Mouse (Mus musculus): ENCODE results near the gene Gnai3. TPM values are rescaled to one million over a fixed set of nuclear protein-coding genes. Genes with fewer than 3 reads are reported as not detected.

Gnai3 gene
- polyA plus RNA-seq, 1 experiment: 31.0 TPM

- DNase-seq: no peak
- Histone ChIP-seq H3K36me3 (ENCODE audit: control insufficient read depth, insufficient read depth, low read length) (no peaks in the 10 kb centered on the region), H3K27me3 (replicated peaks; ENCODE audit: control insufficient read depth, insufficient read depth, low read length) (no peaks in the 10 kb centered on the region), H3K27ac (ENCODE audit: insufficient read depth, low read depth, low read length) (no peak overlapping the region), H3K4me3 (ENCODE audit: insufficient read depth, low read depth, low read length) (no peak overlapping the region), H3K4me1 (ENCODE audit: control insufficient read depth, insufficient read depth, low read length) (no peaks in the 10 kb centered on the region)
- TF ChIP-seq CTCF (conservative IDR thresholded peaks at IDR 0.05; ENCODE audit: insufficient read depth, insufficient read length, low read depth, low read length) (no peak), POLR2A (IDR thresholded peaks at IDR 0.05; ENCODE audit: low read depth, low read length) (no peak)
- WGBS: 30% methylated on average over 8 of the region's 8 CpGs
Measured at GRCm38 (mm10) chr3:108096226-108096625, 49.7 kb downstream of the Gnai3 start.

- 94% methylated on average over 12 of the region's 12 CpGs for WGBS
- H3K4me1 ChIP-seq (ENCODE audit: control insufficient read depth, insufficient read depth, low read length): no peaks in the 10 kb centered on the region
- H3K36me3 ChIP-seq (ENCODE audit: control insufficient read depth, insufficient read depth, low read length): no peaks in the 10 kb centered on the region
- no peak for DNase-seq
- no peak overlapping the region for H3K27ac ChIP-seq (ENCODE audit: insufficient read depth, low read depth, low read length)
- H3K27me3 ChIP-seq (replicated peaks; ENCODE audit: control insufficient read depth, insufficient read depth, low read length): no peaks in the 10 kb centered on the region
- TF ChIP-seq POLR2A (IDR thresholded peaks at IDR 0.05; ENCODE audit: low read depth, low read length) (no peak), CTCF (conservative IDR thresholded peaks at IDR 0.05; ENCODE audit: insufficient read depth, insufficient read length, low read depth, low read length) (no peak)
- no peak overlapping the region for H3K4me3 ChIP-seq (ENCODE audit: insufficient read depth, low read depth, low read length)
Measured at GRCm38 (mm10) chr3:108094976-108095760, 50.8 kb downstream of the Gnai3 start.

GRCm38 (mm10) chr3:108094146-108094545 is 51.8 kb downstream of the Gnai3 start:
- WGBS: 80% methylated on average over 1 of the region's 1 CpGs
- Histone ChIP-seq H3K4me1 (ENCODE audit: control insufficient read depth, insufficient read depth, low read length) (no peaks in the 10 kb centered on the region), H3K4me3 (ENCODE audit: insufficient read depth, low read depth, low read length) (no peak overlapping the region), H3K36me3 (ENCODE audit: control insufficient read depth, insufficient read depth, low read length) (no peaks in the 10 kb centered on the region), H3K27me3 (replicated peaks; ENCODE audit: control insufficient read depth, insufficient read depth, low read length) (no peaks in the 10 kb centered on the region), H3K27ac (ENCODE audit: insufficient read depth, low read depth, low read length) (no peak overlapping the region)
- no peak for DNase-seq
- TF ChIP-seq CTCF (conservative IDR thresholded peaks at IDR 0.05; ENCODE audit: insufficient read depth, insufficient read length, low read depth, low read length): no peak
- no peak for TF ChIP-seq POLR2A (IDR thresholded peaks at IDR 0.05; ENCODE audit: low read depth, low read length)

- no peak overlapping the region for H3K4me3 ChIP-seq (ENCODE audit: insufficient read depth, low read depth, low read length)
- no peak overlapping the region for H3K27ac ChIP-seq (ENCODE audit: insufficient read depth, low read depth, low read length)
- TF ChIP-seq CTCF (conservative IDR thresholded peaks at IDR 0.05; ENCODE audit: insufficient read depth, insufficient read length, low read depth, low read length) (no peak), POLR2A (IDR thresholded peaks at IDR 0.05; ENCODE audit: low read depth, low read length) (no peak)
- no peak for DNase-seq
- H3K27me3 ChIP-seq (replicated peaks; ENCODE audit: control insufficient read depth, insufficient read depth, low read length): no peaks in the 10 kb centered on the region
- no peaks in the 10 kb centered on the region for H3K4me1 ChIP-seq (ENCODE audit: control insufficient read depth, insufficient read depth, low read length)
- 67% methylated on average over 6 of the region's 6 CpGs for WGBS
- H3K36me3 ChIP-seq (ENCODE audit: control insufficient read depth, insufficient read depth, low read length): no peaks in the 10 kb centered on the region
Measured at GRCm38 (mm10) chr3:108093306-108093705, 52.6 kb downstream of the Gnai3 start.

- no peak for DNase-seq
- Histone ChIP-seq H3K27me3 (replicated peaks; ENCODE audit: control insufficient read depth, insufficient read depth, low read length) (no peaks in the 10 kb centered on the region), H3K27ac (ENCODE audit: insufficient read depth, low read depth, low read length) (no peak within 1 kb of the TSS), H3K4me1 (ENCODE audit: control insufficient read depth, insufficient read depth, low read length) (no peaks in the 10 kb centered on the region), H3K36me3 (ENCODE audit: control insufficient read depth, insufficient read depth, low read length) (no peaks in the 10 kb centered on the region), H3K4me3 (ENCODE audit: insufficient read depth, low read depth, low read length) (no peak within 1 kb of the TSS)
- 80% methylated on average over 15 of the region's 15 CpGs for WGBS
- TF ChIP-seq POLR2A (IDR thresholded peaks at IDR 0.05; ENCODE audit: low read depth, low read length): no peak
- TF ChIP-seq CTCF (conservative IDR thresholded peaks at IDR 0.05; ENCODE audit: insufficient read depth, insufficient read length, low read depth, low read length): no peak
Measured at GRCm38 (mm10) chr3:108092536-108093115, 53.3 kb downstream of the Gnai3 start, which contains the start of gene Gnat2. Gene Gnat2, plus strand, starts transcription at chr3:108092789.

GRCm38 (mm10) chr3:108092030-108092429 is 53.9 kb downstream of the Gnai3 start:
- DNase-seq: no peak
- no peak overlapping the region for H3K4me3 ChIP-seq (ENCODE audit: insufficient read depth, low read depth, low read length)
- no peak for TF ChIP-seq CTCF (conservative IDR thresholded peaks at IDR 0.05; ENCODE audit: insufficient read depth, insufficient read length, low read depth, low read length)
- TF ChIP-seq POLR2A (IDR thresholded peaks at IDR 0.05; ENCODE audit: low read depth, low read length): no peak
- H3K36me3 ChIP-seq (ENCODE audit: control insufficient read depth, insufficient read depth, low read length): no peaks in the 10 kb centered on the region
- WGBS: 79% methylated on average over 6 of the region's 6 CpGs
- H3K27ac ChIP-seq (ENCODE audit: insufficient read depth, low read depth, low read length): no peak overlapping the region
- H3K27me3 ChIP-seq (replicated peaks; ENCODE audit: control insufficient read depth, insufficient read depth, low read length): no peaks in the 10 kb centered on the region
- 0 out of 2 replicates have a peak, but pooled peaks cover under 1% of the 10 kb centered on the region for H3K4me1 ChIP-seq (ENCODE audit: control insufficient read depth, insufficient read depth, low read length)

GRCm38 (mm10) chr3:108090561-108090960 is 55.4 kb downstream of the Gnai3 start:
- DNase-seq: no peak
- Histone ChIP-seq H3K27ac (ENCODE audit: insufficient read depth, low read depth, low read length) (no peak overlapping the region), H3K4me1 (ENCODE audit: control insufficient read depth, insufficient read depth, low read length) (peaks cover 5% of the 10 kb centered on the region; the same call in 1 of the 2 replicates), H3K36me3 (ENCODE audit: control insufficient read depth, insufficient read depth, low read length) (no peaks in the 10 kb centered on the region), H3K4me3 (ENCODE audit: insufficient read depth, low read depth, low read length) (no peak overlapping the region), H3K27me3 (replicated peaks; ENCODE audit: control insufficient read depth, insufficient read depth, low read length) (no peaks in the 10 kb centered on the region)
- WGBS: 87% methylated on average over 2 of the region's 2 CpGs
- TF ChIP-seq POLR2A (IDR thresholded peaks at IDR 0.05; ENCODE audit: low read depth, low read length) (no peak), CTCF (conservative IDR thresholded peaks at IDR 0.05; ENCODE audit: insufficient read depth, insufficient read length, low read depth, low read length) (no peak)

All from kidney, adult 2 months (tissue).